10 mouse cellular contexts compared by ENCODE assay signal in genomic region chr1:149960251-149960650, GRCm38 (mm10). TPM values are rescaled to one million over a fixed set of nuclear protein-coding genes. Genes with fewer than 3 reads are reported as not detected.
DNase-seq lines count a peak whose midpoint lies in the region; ATAC-seq lines count a peak whose summit lies in the region.
"Had no signal": no experiment of that assay in that cellular context is flagged by ENCODE, and none has a peak within 500 bp of the region (broad histone marks: within the 10 kb centered on the region; RNA-seq: fewer than 3 reads in every experiment).

No protein-coding gene starts in this region.

- no peaks in the 10 kb centered on the region for H3K9me3 ChIP-seq in kidney, embryonic 14.5 days (ENCODE audit: control insufficient read depth, low read length)
- no peaks in the 10 kb centered on the region for H3K9me3 ChIP-seq in embryonic facial prominence, embryonic 14.5 days (ENCODE audit: control insufficient read depth, low read length)
- H3K9me3 ChIP-seq in liver, embryonic 15.5 days (replicated peaks), result no peaks in the 10 kb centered on the region

- no peaks in the 10 kb centered on the region for H3K36me3 ChIP-seq in kidney, embryonic 14.5 days (ENCODE audit: control insufficient read depth, insufficient read depth, low read length)
- H3K36me3 ChIP-seq in embryonic facial prominence, embryonic 14.5 days (ENCODE audit: control insufficient read depth, insufficient read depth, low read length), result no peaks in the 10 kb centered on the region
- no peaks in the 10 kb centered on the region for H3K36me3 ChIP-seq in liver, embryonic 15.5 days (replicated peaks)

- peak overlapping the region; percentile 54 for H3K4me3 ChIP-seq in kidney, embryonic 14.5 days (ENCODE audit: low read length)
- H3K4me3 ChIP-seq in embryonic facial prominence, embryonic 14.5 days (ENCODE audit: low read depth, low read length), result peak overlapping the region; percentile 55
- H3K4me3 ChIP-seq in liver, embryonic 15.5 days (replicated peaks), result peak overlapping the region; percentile 67

- 96% methylated on average over 4 of the region's 4 CpGs for WGBS in kidney, embryonic 14.5 days
- 97% methylated on average over 4 of the region's 4 CpGs for WGBS in embryonic facial prominence, embryonic 14.5 days
- 47% methylated on average over 4 of the region's 4 CpGs for WGBS in liver, embryonic 15.5 days (ENCODE audit: insufficient replicate concordance)

- no peak for ATAC-seq in kidney, embryonic 14.5 days (ENCODE audit: low FRiP score, low TSS enrichment)
- ATAC-seq in embryonic facial prominence, embryonic 14.5 days (ENCODE audit: low read depth), result no peak
- ATAC-seq in liver, embryonic 15.5 days (ENCODE audit: insufficient read depth), result no peak
- ATAC-seq: forebrain, embryonic 14.5 days had no signal

- H3K4me2 ChIP-seq in kidney, embryonic 14.5 days (replicated peaks; ENCODE audit: low read depth, low read length), result peak overlapping the region; percentile 54
- peak overlapping the region; percentile 65 for H3K4me2 ChIP-seq in embryonic facial prominence, embryonic 14.5 days (ENCODE audit: low read depth, low read length)
- peak overlapping the region; percentile 74 for H3K4me2 ChIP-seq in liver, embryonic 15.5 days

- H3K27ac ChIP-seq in kidney, embryonic 14.5 days (ENCODE audit: low read depth, low read length), result peak overlapping the region; percentile 88; the same call in 1 of the 2 replicates
- H3K27ac ChIP-seq in embryonic facial prominence, embryonic 14.5 days (replicated peaks; ENCODE audit: low read depth, low read length), result no peak overlapping the region
- H3K27ac ChIP-seq in liver, embryonic 15.5 days (replicated peaks), result 0 out of 2 replicates have a peak overlapping the region, but pooled peaks have one; percentile 87

- no peaks in the 10 kb centered on the region for H3K27me3 ChIP-seq in kidney, embryonic 14.5 days (ENCODE audit: control insufficient read depth, insufficient read depth, low read length)
- H3K27me3 ChIP-seq in embryonic facial prominence, embryonic 14.5 days (replicated peaks; ENCODE audit: control insufficient read depth, insufficient read depth, low read length), result no peaks in the 10 kb centered on the region
- no peaks in the 10 kb centered on the region for H3K27me3 ChIP-seq in liver, embryonic 15.5 days

- 0 out of 2 replicates have a peak, but pooled peaks cover 4% of the 10 kb centered on the region for H3K4me1 ChIP-seq in kidney, embryonic 14.5 days (ENCODE audit: control insufficient read depth, insufficient read depth, low read length)
- peaks cover 8% of the 10 kb centered on the region; the same call in 1 of the 2 replicates for H3K4me1 ChIP-seq in embryonic facial prominence, embryonic 14.5 days (ENCODE audit: control insufficient read depth, insufficient read depth, low read length)
- peaks cover 4% of the 10 kb centered on the region; the same call in 1 of the 2 replicates for H3K4me1 ChIP-seq in liver, embryonic 15.5 days (replicated peaks)

- no peak overlapping the region; the same call in 1 of the 2 replicates for H3K9ac ChIP-seq in kidney, embryonic 14.5 days (ENCODE audit: low read depth, low read length)
- H3K9ac ChIP-seq in embryonic facial prominence, embryonic 14.5 days (ENCODE audit: low read depth, low read length), result no peak overlapping the region
- H3K9ac ChIP-seq in liver, embryonic 15.5 days, result 0 out of 2 replicates have a peak overlapping the region, but pooled peaks have one; percentile 61

- DNase-seq in kidney, postnatal 10 days, result no peak
- DNase-seq in NIH3T3 (ENCODE audit: low read depth), result peak; percentile 37
- DNase-seq in embryonic facial prominence, embryonic 14.5 days (ENCODE audit: low spot score), result no peak
- no peak for DNase-seq in adrenal gland, postnatal 14 days
- no peak for DNase-seq in retina, postnatal 1 day
- DNase-seq: cerebellum, postnatal 25 days; spleen, adult 18-20 months had no signal

RNA-seq across cellular contexts. Expression of gene Pla2g4a, which starts 0.8 kb away (rescaled TPM):
- polyA plus RNA-seq in kidney, embryonic 14.5 days (2014; fragmentation: Nextera tagmentation; extraction: Ambion mirVana), result 28.6 and 35.6 TPM in 2 replicates
- polyA plus RNA-seq in embryonic facial prominence, embryonic 14.5 days (2014; fragmentation: Nextera tagmentation; extraction: Ambion mirVana), result 19.5 and 19.8 TPM in 2 replicates
- polyA plus RNA-seq in liver, embryonic 15.5 days (2015; fragmentation: Nextera tagmentation; extraction: Ambion mirVana), result 6.3 and 6.4 TPM in 2 replicates
- total RNA-seq in adrenal gland, postnatal 14 days (2021), result 5.3 and 7.4 TPM in 2 replicates
